Mouse (Mus musculus) ovary, postnatal 14 days (tissue): Measurements from ENCODE around the gene Hk1.

Experiments
- DNase-seq: peaks from one replicate; pipeline ENCODE4 v3.0.0; 2022; ENCODE audit warnings: low spot score

Hk1 gene

GRCm38 (mm10) chr10:62224231-62224630 is 155.5 kb downstream of the Hk1 start:
- no peak for DNase-seq

GRCm38 (mm10) chr10:62222777-62223176 is 156.9 kb downstream of the Hk1 start:
- no peak for DNase-seq

- no peak for DNase-seq
These were observed 158.1 kb downstream of the Hk1 start for GRCm38 (mm10) chr10:62221647-62222046.

- no peak for DNase-seq
These were observed 158.8 kb downstream of the Hk1 start for GRCm38 (mm10) chr10:62220732-62221514.
